Mouse (Mus musculus): Measurements from ENCODE around the gene Olfr288. TPM values are rescaled to one million over a fixed set of nuclear protein-coding genes. Genes with fewer than 3 reads are reported as not detected.

Olfr288 gene
- total RNA-seq, 2 experiments from 2014 or later, result not detected

GRCm38 (mm10) chr15:98166963-98167644 lies 28.2 kb downstream of the Olfr288 start, which contains the start of gene Ccdc184:
TSS of gene Ccdc184 (plus strand) at chr15:98167158.
- DNase-seq (ENCODE audit: low spot score in 2 of 2), result peak in 1 of 2 experiments; percentile 36

DNA sequence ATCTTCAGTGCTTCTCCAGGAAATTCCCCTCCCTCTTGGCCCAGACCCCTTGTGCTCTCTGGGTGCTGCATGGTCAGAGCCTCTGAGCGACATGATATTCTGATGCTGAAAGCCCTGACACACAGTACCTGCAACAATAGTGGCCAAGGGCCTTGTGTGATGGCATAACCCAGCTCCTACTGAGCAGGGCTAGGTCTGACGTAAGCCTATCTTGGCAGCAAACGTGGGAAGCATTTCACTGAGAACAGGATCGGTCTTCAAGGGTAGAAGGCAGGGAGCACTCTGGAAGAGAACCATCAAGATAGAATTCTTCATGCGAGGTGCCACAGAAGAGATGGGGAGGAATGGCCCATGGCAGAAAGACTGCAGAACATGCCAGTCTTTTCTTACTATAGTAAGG lies 29.8 kb downstream of the Olfr288 start, which contains the start of gene Asb8:
Gene Asb8, minus strand, starts transcription at position 101 of the 400 bp plus-strand sequence.
- no peak for DNase-seq (ENCODE audit: low spot score in 2 of 2)

DNA sequence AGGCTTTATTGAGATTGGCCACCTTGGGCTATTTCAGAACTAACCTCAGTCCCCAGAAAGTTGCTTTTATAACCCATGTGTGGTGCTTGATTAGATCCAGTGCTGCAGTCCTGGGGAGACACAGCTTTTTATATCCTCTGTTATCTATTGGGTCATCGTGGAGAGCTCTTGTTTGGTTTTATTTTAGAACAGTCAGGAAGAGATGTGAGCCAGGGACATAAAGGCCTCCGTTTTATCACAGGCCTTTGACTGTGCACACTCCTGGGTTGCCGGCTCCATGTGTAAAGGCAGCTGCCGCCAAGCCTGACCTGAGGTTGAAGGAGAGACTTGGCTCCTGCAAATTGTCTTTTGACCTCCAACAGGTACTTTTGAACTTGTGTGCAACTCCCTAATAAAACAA lies 32.8 kb downstream of the Olfr288 start:
- no peak for DNase-seq (ENCODE audit: low spot score in 2 of 2)

GRCm38 (mm10) chr15:98161026-98161805 lies 34.1 kb downstream of the Olfr288 start:
- no peak for DNase-seq (ENCODE audit: low spot score in 2 of 2)

DNA sequence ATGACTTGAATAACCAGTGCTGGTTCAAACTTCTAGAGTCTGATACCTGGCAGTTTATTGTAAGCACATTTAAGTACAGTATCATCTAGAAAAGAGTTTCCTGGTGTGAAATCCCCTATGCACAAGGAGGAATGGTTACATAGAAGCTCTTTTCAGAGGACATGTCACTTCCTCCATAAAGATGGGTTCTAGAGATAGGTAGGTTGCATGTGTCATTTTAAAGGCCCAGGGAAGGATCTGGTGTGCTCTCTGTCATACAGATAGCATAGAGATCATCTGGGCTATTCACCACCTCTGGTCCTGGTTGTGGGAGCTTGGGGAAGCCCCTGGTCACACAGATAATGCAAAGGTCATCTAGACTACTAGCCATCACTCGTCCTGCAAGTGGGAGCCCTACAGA lies 38.1 kb downstream of the Olfr288 start:
- DNase-seq (ENCODE audit: low spot score in 2 of 2), result no peak

DNA sequence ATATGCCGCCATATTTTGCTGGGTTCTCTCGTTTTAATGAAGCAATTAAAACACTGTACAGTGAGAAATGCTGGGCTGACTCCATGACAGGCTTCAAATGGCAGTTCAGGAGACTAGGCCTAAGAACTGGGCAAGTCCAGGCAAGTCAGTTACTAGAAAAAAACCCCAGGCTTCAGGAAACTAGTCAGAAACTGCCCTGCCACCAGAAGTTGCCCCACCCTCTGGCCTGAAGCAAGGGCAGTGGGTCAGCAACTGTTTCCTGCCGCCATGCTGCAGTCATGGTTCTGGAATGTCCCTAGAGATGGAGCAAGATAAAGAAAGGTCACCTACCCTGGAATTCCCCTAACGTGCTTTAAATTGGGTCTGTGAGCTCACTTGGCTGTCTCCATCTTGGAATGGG lies 39.4 kb downstream of the Olfr288 start:
- no peak for DNase-seq (ENCODE audit: low spot score in 2 of 2)

GRCm38 (mm10) chr15:98155272-98155671 lies 40.1 kb downstream of the Olfr288 start:
- no peak for DNase-seq (ENCODE audit: low spot score in 2 of 2)

- DNase-seq (ENCODE audit: low spot score in 2 of 2), result no peak
Measured at GRCm38 (mm10) chr15:98154631-98155030, 40.7 kb downstream of the Olfr288 start.

- DNase-seq (ENCODE audit: low spot score in 2 of 2), result no peak
Measured at GRCm38 (mm10) chr15:98154146-98154545, 41.2 kb downstream of the Olfr288 start.

DNA sequence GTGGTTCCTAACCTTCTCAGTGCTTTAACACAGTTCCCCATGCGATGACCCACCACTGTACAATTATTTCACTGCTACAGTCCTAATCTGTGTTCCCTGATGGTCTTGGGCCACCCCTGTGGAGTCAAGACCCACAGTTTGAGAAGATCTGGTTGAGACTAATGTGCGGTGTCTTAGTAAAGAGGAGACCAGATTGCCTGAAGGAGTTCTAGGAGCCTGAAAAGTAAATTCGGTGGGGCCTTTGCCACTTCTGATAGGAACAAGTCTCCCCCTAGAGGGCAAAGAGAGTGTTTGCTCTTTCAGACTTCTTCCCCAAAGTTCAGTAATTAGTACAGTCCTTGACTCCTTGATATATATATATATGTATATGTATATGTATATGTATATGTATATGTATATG lies 41.7 kb downstream of the Olfr288 start:
- DNase-seq (ENCODE audit: low spot score in 2 of 2), result no peak

GRCm38 (mm10) chr15:98152916-98153315 lies 42.4 kb downstream of the Olfr288 start:
- DNase-seq (ENCODE audit: low spot score in 2 of 2), result no peak

- DNase-seq (ENCODE audit: low spot score in 2 of 2), result no peak
Measured at GRCm38 (mm10) chr15:98149166-98149602, 46.2 kb downstream of the Olfr288 start.

GRCm38 (mm10) chr15:98148356-98148755 lies 47.0 kb downstream of the Olfr288 start:
- no peak for DNase-seq (ENCODE audit: low spot score in 2 of 2)

DNA sequence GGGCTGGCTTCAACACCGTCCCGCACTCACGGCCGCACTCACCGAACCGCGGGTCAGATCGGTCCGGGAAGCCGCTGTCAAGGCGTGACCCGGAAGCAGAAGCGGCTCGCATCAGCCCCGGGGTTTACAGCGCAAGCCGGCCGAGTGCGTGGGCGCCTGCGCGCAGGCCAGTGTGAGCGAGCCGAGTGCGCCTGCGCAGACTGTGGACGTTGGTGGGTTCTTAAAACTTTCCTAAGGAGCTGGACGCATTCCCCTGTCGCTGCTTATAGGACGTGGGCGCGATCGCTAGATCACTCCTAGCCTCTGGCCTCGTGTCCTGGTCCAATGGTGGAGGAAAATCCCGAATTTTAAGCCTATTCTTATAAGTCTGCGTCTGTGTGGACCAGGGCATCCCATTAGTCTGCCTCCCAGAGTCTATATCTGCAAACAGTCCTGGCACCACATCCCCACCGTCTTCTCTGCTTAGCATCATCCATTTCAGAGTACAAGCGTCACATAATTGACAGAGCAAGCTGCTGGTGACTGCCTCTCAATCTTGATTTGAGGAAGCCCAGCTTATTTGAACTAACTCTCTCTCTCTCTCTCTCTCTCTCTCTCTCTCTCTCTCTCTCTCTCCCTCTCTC lies 49.7 kb downstream of the Olfr288 start:
- DNase-seq (ENCODE audit: low spot score in 2 of 2), result peak; percentile 90 to 96

DNA sequence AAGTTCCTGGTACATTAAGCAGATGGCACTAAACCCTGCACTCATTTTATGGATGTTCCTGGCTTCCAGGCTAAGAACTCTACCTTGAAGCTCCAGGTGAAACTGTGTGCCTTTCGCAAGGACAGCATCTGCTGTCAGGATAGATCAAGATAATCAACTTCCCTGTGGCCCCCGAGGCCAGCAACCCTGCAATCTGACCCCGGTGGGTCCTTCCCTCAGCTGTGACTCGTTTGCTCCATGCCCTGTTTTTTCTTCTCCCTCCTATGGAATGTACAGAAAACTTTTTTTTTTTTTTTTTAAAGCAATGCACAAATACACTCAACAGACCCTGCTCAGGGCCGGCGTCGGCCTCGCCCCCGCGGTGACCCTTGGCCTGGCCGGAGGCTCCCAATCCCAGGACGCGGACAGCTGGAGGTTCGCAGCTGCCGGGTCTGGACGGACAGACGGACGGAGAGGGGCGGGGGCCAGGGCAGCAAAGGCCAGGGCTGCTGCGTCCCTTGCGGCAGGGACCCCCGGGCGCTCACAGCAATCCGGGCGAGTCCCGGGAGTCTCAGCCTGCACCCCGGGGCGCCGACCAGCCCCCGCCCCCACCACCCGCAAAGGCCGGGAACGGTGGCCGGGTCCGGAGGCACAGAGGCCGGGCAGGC lies 50.4 kb downstream of the Olfr288 start:
- DNase-seq (ENCODE audit: low spot score in 2 of 2), result no peak

GRCm38 (mm10) chr15:98142515-98142914 lies 52.8 kb downstream of the Olfr288 start:
- peak in 1 of 2 experiments; percentile 46 for DNase-seq (ENCODE audit: low spot score in 2 of 2)

DNA sequence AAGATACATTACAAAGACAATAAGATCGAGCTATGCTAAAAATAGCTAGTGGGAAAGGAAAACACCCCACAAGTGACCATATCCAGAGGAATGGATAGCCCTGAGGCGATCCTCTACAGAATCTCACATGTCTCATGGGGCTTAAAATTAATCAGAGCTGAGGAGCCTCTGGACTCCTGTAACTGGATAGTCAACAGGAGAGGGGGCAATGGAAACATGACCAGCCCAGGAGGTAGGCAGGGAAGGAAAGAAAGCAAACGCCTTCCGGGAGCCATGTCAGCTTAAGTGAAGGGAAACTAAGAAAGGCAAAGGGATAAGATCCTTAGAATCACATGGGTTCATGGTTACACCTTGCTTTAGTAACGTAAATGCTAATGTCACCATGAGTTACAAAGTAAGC lies 54.5 kb downstream of the Olfr288 start:
- no peak for DNase-seq (ENCODE audit: low spot score in 2 of 2)

- DNase-seq (ENCODE audit: low spot score in 2 of 2), result no peak
Measured at GRCm38 (mm10) chr15:98139763-98140162, 55.6 kb downstream of the Olfr288 start.

- DNase-seq (ENCODE audit: low spot score in 2 of 2), result no peak
Measured at GRCm38 (mm10) chr15:98136871-98137270, 58.5 kb downstream of the Olfr288 start.

Data from layer of hippocampus, postnatal 14 days (tissue).